Mouse (Mus musculus) forebrain, embryonic 11.5 days (tissue): ENCODE measurements around the gene Msrb2. TPM values are rescaled to one million over a fixed set of nuclear protein-coding genes. Genes with fewer than 3 reads are reported as not detected.

Experiments used
- ATAC-seq: fragments of 200-750 bp; cut with Nextera tagmentation; replicated peaks from 2 replicates; pipeline ENCODE4 v1.8.0; 2017; ENCODE audit warnings: moderate TSS enrichment; ENCODE audit not compliant: low FRiP score
- DNase-seq: peaks from one replicate; pipeline ENCODE4 v3.0.0-alpha.2; 2017; ENCODE audit warnings: low spot score
- H3K27ac ChIP-seq: fragments of 300-500 bp; sonication (generic); 2 replicates; pipeline ENCODE4 v1.5.1; 2014; ENCODE audit warnings: low read depth, low read length
- H3K27me3 ChIP-seq: fragments of 300-500 bp; sonication (generic); 2 replicates; pipeline ENCODE4 v1.6.1; 2014; ENCODE audit warnings: mild to moderate bottlenecking, low read length, mixed read lengths; ENCODE audit not compliant: control insufficient read depth, insufficient read depth
- H3K36me3 ChIP-seq: fragments of 300-500 bp; sonication (generic); 2 replicates; pipeline ENCODE4 v1.6.1; 2014; ENCODE audit warnings: mild to moderate bottlenecking, low read length, moderate library complexity, mixed read lengths; ENCODE audit not compliant: control insufficient read depth, insufficient read depth
- H3K4me1 ChIP-seq: fragments of 300-500 bp; sonication (generic); replicated peaks from 2 replicates; pipeline ENCODE4 v1.6.1; 2014; ENCODE audit warnings: low read length, mixed read lengths; ENCODE audit not compliant: control insufficient read depth, insufficient read depth
- H3K4me2 ChIP-seq: fragments of 300-500 bp; sonication (generic); 2 replicates; pipeline ENCODE4 v1.6.1; 2014; ENCODE audit warnings: low read depth, mild to moderate bottlenecking, low read length, moderate library complexity, mixed read lengths; ENCODE audit not compliant: severe bottlenecking
- H3K4me3 ChIP-seq: fragments of 300-500 bp; sonication (generic); 2 replicates; pipeline ENCODE4 v1.5.1; 2014; ENCODE audit warnings: low read depth, low read length
- H3K9ac ChIP-seq: fragments of 300-500 bp; sonication (generic); 2 replicates; pipeline ENCODE4 v1.6.1; 2014; ENCODE audit warnings: low read length
- H3K9me3 ChIP-seq: fragments of 300-500 bp; sonication (generic); 2 replicates; pipeline ENCODE4 v1.6.1; 2016; ENCODE audit warnings: low read length, mixed read lengths; ENCODE audit not compliant: control insufficient read depth
- WGBS: fragments of 180-500 bp; shearing (Covaris S2); extraction: QIAGEN DNeasy Blood & Tissue Kit; methylation state at CpG from one replicate; pipeline ENCODE4 v1.1.7; 2014; 5-methylcytosine and 5-hydroxymethylcytosine counted together
- polyA plus RNA-seq: library from polyadenylated mRNA; unstranded; fragments of >200 nt; fragmentation: Nextera tagmentation; extraction: Ambion mirVana; gene quantifications from 2 replicates; pipeline ENCODE4 v1.2.1, GENCODE M21; 2014

Msrb2 gene
- polyA plus RNA-seq, 1 experiment from 2014 or later, result 10.3 TPM

- 95% methylated on average over 1 of the region's 1 CpGs for WGBS
- no peak for ATAC-seq
Observed at GRCm38 (mm10) chr2:19382206-19382605, 11.0 kb downstream of the Msrb2 start.

GRCm38 (mm10) chr2:19383006-19383405, 11.8 kb downstream of the Msrb2 start:
- DNase-seq (no peak), ATAC-seq (no peak)
- Histone ChIP-seq H3K4me1 (no peaks in the 10 kb centered on the region), H3K27me3 (no peaks in the 10 kb centered on the region), H3K27ac (no peak overlapping the region), H3K9ac (no peak overlapping the region), H3K4me2 (no peak overlapping the region), H3K4me3 (no peak overlapping the region), H3K9me3 (no peaks in the 10 kb centered on the region), H3K36me3 (no peaks in the 10 kb centered on the region)
- WGBS, result 74% methylated on average over 4 of the region's 4 CpGs

More at GRCm38 (mm10) chr2:19382206-19382605, 11.0 kb downstream of the Msrb2 start:
- Histone ChIP-seq H3K9ac (no peak overlapping the region), H3K27me3 (no peaks in the 10 kb centered on the region), H3K36me3 (no peaks in the 10 kb centered on the region), H3K4me2 (no peak overlapping the region), H3K9me3 (no peaks in the 10 kb centered on the region), H3K27ac (no peak overlapping the region), H3K4me1 (no peaks in the 10 kb centered on the region), H3K4me3 (no peak overlapping the region)
- no peak for DNase-seq

- H3K27me3 ChIP-seq, result no peaks in the 10 kb centered on the region
- H3K9ac ChIP-seq, result no peak overlapping the region
- H3K4me1 ChIP-seq, result no peaks in the 10 kb centered on the region
- H3K4me2 ChIP-seq, result no peak overlapping the region
- H3K4me3 ChIP-seq, result no peak overlapping the region
- ATAC-seq (no peak), DNase-seq (no peak)
- no peaks in the 10 kb centered on the region for H3K36me3 ChIP-seq
- no peak overlapping the region for H3K27ac ChIP-seq
- WGBS, result 89% methylated on average over 5 of the region's 5 CpGs
- no peaks in the 10 kb centered on the region for H3K9me3 ChIP-seq
Observed at GRCm38 (mm10) chr2:19385772-19386171, 14.5 kb downstream of the Msrb2 start.

GRCm38 (mm10) chr2:19388329-19389103, 17.3 kb downstream of the Msrb2 start:
- Histone ChIP-seq H3K9ac (no peak overlapping the region), H3K9me3 (no peaks in the 10 kb centered on the region), H3K4me3 (no peak overlapping the region), H3K4me1 (no peaks in the 10 kb centered on the region), H3K4me2 (no peak overlapping the region), H3K27ac (no peak overlapping the region), H3K36me3 (no peaks in the 10 kb centered on the region), H3K27me3 (no peaks in the 10 kb centered on the region)
- ATAC-seq, result no peak
- no peak for DNase-seq
- WGBS, result 89% methylated on average over 12 of the region's 12 CpGs

- Histone ChIP-seq H3K27ac (no peak overlapping the region), H3K9ac (no peak overlapping the region), H3K4me1 (no peaks in the 10 kb centered on the region), H3K4me2 (no peak overlapping the region), H3K36me3 (no peaks in the 10 kb centered on the region), H3K27me3 (no peaks in the 10 kb centered on the region), H3K4me3 (no peak overlapping the region), H3K9me3 (no peaks in the 10 kb centered on the region)
- ATAC-seq, result no peak
- no peak for DNase-seq
- 58% methylated on average over 7 of the region's 7 CpGs for WGBS
Observed at GRCm38 (mm10) chr2:19390411-19391143, 19.3 kb downstream of the Msrb2 start.

- no peak overlapping the region for H3K4me3 ChIP-seq
- 95% methylated on average over 3 of the region's 3 CpGs for WGBS
- DNase-seq (no peak), ATAC-seq (no peak)
- no peak overlapping the region for H3K27ac ChIP-seq
- H3K9ac ChIP-seq, result no peak overlapping the region
- no peaks in the 10 kb centered on the region for H3K9me3 ChIP-seq
- no peaks in the 10 kb centered on the region for H3K4me1 ChIP-seq
- H3K36me3 ChIP-seq, result no peaks in the 10 kb centered on the region
- no peak overlapping the region for H3K4me2 ChIP-seq
- H3K27me3 ChIP-seq, result no peaks in the 10 kb centered on the region
Observed at GRCm38 (mm10) chr2:19391649-19392048, 20.4 kb downstream of the Msrb2 start.

GRCm38 (mm10) chr2:19392793-19393192, 21.6 kb downstream of the Msrb2 start:
- Histone ChIP-seq H3K9ac (no peak overlapping the region), H3K27me3 (no peaks in the 10 kb centered on the region), H3K4me2 (no peak overlapping the region), H3K4me3 (no peak overlapping the region), H3K4me1 (no peaks in the 10 kb centered on the region), H3K27ac (no peak overlapping the region), H3K36me3 (no peaks in the 10 kb centered on the region), H3K9me3 (no peaks in the 10 kb centered on the region)
- WGBS, result 16% methylated on average over 2 of the region's 2 CpGs
- DNase-seq (no peak), ATAC-seq (no peak)

GRCm38 (mm10) chr2:19405409-19405808, 34.2 kb downstream of the Msrb2 start:
- Histone ChIP-seq H3K4me2 (no peak overlapping the region), H3K9me3 (no peaks in the 10 kb centered on the region), H3K36me3 (no peaks in the 10 kb centered on the region), H3K27ac (no peak overlapping the region), H3K27me3 (no peaks in the 10 kb centered on the region), H3K9ac (no peak overlapping the region), H3K4me1 (no peaks in the 10 kb centered on the region), H3K4me3 (no peak overlapping the region)
- ATAC-seq (no peak), DNase-seq (no peak)
- WGBS, result 86% methylated on average over 5 of the region's 5 CpGs
